Mouse (Mus musculus) spleen, postnatal 36 days (tissue): ENCODE data around the gene Syndig1.

Source experiments
- DNase-seq, 2 experiments: peaks; one replicate each; pipeline ENCODE4 v3.0.0; 2022; ENCODE audit warnings: low spot score in 2 of 2, mixed read lengths in 1 of 2

The Syndig1 gene

DNA sequence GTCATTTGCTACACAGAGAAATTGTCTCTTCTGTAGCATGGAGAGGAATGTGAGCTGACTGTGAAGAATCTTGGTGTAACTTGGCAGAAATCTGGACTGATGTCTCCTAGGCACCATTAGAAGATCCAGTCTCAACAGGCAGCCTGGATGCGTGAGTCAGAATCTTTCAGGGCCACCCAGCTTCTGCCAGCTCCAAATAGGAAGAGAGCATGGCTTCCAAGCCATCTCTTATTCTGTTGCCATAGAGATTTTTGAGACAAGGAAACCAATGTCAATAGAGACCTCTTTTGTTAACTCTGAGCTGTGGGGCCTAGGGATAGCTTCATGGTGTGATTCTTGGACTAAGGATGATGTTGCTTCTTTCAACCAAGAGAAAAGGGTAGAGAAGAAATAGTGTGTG lies 151.4 kb downstream of the Syndig1 start:
- DNase-seq: no peak

DNA sequence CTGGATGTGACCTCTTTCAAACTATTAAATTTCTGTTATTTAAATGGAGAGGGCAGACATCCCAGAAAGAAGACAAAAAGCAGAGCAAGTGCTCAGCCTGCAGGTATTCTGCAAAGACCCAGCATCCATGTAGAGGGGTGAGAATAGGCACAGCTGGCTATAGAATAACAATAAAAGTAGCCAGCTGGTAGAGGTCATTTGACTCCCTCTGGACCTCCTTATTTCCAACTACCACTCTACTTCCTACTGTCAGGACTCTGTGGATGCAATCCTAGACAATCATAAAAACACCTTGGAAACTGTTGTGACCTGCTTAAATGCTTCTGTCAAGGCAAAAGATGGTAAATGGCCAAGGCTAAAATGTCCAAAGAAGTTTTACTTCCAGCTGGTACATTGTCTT lies 153.5 kb downstream of the Syndig1 start:
- no peak for DNase-seq

DNA sequence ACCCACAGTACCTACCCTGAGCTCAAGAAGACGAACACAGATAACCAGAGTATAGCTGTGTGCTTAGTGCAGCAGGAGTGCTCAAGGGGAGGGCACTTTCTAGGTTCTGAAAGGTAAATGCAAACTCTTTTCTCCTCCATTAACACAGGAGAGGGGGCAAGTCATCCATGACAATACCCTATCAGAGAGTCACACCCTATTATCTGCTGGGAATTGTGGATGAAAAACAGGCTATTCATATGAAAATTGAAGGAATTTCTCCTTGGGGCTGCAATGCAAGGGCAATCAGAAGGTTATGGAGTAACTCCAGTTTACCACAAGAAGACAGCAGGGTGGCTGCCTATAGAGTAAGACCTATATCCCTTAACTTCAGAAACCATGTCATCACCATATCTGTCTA lies 154.1 kb downstream of the Syndig1 start:
- no peak for DNase-seq

DNA sequence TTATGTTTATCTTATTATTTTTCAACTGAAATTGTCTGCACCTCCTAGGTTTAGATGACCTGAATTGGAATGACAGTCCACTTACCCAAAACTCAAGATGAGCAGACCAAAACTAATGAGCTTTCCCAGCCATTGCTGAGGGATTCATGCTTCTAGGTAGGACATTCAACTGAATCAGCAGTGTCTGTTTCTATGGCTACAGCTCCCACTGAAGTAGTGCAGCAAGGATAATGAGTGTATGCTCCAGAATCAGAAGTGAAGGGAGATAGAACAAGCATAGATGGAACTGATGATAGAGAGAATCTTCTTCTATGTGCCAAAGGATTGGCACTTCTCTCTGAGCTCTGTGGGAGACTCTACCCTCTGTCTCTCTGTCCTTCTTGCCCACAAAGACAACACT lies 158.6 kb downstream of the Syndig1 start:
- no peak for DNase-seq

DNA sequence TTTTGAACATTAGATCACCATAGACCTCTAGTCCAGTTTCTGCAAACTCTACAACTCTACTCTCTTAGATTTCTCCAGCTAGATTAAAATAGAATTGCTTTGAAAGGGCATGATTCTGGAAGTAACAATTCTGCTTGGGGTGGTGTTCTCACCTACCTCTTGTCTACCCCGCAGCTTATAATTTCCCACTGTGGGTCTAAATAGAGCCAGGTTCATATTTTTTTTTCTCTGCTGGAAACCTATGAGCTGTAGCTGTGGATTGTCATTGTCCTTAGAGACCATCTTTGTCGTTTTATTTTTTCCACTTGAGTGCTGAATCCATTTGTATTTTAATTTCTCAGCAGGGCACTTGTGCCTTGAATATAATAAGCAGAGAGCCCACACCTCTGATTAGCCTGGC lies 162.5 kb downstream of the Syndig1 start:
- DNase-seq: no peak

DNA sequence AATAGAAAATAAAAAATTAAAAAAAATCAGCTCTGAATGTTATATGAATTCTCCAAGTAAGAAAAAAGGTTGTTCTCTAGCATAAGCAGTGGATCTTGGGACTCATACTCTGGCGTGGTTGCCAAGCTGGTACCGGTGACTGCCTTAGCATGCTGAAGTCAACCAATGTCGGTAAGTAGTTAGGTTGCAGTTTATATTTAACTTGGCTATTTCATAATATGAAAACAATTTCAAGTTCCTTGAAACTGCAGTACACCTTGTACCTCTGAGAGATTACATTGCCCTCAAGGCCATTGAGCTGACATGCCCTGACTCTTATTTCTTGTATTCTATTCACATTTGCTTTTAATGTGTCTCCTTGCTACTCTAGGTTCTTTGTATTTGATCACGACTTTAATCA lies 163.9 kb downstream of the Syndig1 start:
- no peak for DNase-seq

DNA sequence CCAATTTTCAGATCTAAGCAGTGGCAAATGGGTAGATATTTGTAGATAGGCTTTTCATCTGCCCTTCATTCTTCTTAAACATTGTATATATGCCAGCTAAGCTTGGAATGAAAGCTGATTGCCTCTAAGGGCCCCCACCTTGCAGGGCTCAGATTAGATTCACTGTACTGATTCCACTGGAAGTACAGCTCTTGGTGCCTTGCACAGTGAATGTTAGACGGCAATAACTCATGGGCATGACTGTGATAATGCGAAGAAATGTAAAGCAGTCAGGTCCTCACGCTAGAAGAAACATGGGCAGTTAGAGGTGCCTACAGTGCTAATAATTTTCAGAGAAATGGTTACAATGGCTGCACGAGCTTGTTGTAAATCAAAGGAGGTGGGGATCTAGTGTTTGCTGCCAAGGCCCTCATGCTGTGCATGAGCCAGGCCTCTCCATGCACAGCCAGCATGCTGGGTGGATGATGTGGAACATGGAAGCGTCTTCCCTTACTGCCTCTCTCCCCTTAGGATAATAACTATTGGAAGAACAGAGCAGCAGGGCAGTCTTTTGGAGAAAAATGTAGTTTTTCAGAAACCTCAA lies 167.5 kb downstream of the Syndig1 start:
- no peak for DNase-seq

DNA sequence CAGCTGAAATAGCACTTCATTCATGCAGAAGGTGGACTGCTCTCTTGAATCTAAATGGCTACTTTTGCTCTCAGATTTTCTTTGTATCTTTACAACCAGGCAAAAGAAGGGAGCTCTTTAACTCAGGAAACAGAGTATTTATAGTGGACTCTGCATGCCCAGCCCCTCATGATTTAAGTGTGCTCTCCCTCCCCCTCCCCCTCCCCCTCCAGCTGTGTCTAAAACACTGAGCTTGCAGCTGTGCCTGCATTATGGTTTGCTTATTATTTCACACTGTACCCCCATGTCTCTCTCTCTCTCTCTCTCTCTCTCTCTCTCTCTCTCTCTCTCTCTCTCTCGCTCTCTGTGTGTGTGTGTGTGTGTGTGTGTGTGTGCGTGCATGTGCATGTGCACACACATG lies 168.6 kb downstream of the Syndig1 start:
- DNase-seq: no peak

DNA sequence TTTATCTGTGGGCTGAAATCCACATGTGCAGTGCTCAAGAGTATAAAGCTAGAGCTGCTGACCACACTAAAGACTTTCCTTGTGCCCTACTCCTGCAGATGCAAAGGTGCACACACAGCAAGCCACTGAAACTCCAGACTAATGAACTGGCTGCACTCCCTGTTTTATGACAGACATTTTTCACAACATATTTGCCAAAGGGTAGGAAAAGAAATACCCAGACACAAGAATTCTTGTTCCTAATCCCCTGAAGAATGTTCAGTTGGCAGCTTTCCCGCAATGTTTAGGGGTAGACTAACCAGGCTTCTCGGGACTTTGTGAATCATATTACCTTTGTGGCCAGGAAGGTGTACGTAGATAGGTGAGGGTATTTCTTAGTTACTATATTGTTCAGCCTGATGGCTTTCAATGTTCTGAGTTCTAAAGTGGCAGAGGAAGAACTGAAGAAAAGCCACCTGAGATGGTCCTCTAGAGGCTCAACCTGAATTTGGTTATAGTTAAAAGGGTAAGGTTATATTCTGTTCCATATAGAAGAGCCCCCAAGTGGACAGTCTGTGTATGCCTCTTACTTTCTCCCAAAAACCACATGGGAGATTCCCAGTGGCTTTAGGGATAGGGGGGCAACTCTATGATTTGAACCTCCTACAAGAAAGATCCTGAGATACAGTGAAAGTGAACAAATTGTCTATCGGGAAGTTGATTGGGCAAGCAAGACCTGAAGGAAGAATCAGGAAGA lies 169.5 kb downstream of the Syndig1 start:
- no peak for DNase-seq

DNA sequence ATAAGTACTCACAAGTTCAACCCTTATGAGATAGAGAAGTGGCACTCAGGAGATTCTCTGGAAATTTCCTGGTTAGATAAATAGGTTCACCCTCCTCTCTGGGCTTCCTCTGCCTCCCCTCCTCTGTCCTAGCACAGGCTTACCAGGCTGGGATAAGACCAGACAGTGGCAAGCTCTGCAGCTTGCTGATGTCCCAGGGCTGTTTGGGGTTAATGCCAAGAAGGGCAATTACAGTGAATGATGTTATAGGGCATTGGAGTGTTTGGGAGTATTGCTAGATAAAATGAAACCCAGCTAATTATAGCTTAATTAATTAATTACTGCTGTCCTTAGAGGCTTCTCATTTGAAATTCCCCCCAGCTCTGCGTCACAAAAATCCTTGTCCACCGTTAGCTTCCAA lies 171.6 kb downstream of the Syndig1 start:
- no peak for DNase-seq

DNA sequence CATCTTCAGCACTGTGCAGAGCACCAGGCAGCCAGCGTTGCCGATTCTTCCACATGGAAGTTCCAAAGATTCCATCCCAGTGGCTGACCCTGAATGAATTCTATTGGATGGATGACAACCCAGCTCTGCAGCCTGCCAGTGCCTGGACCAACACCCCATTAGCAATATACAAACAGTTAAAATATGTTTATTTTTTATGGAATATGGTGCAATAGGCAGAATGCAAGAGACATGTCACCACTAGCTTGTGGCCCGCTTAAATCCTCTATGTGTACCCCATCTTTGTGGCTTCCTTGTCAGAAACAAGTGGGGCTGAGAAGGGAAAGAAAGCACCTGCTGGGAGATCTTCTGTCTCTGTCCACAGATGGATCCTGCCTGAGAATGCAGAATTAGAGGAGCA lies 174.5 kb downstream of the Syndig1 start:
- DNase-seq: no peak

DNA sequence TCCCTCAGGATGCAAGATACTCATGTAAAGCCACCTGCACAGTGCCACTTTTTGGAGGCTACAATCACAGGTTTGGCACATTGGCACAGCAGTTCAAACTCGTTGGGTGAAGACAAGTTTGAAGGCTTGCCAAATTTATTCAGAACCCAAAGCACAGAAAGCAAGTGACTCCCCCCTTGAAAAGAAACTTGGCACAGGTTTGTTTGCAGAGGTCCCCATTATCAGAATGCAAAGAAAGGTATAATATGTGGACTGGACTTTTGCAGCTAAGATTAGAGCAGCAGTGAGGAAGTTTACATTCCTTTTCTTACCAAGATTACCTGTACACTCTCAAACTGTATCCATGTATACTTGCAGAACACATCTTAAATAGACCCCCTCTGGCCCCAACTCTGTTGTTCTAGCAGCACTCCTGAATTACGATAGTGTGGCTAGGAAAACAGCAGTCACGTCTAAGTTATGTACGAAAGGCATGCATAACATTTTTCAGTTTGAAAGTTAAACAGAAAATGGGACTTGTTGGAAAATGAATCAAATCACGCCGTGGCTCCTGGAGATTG lies 183.9 kb downstream of the Syndig1 start:
- DNase-seq: no peak

DNA sequence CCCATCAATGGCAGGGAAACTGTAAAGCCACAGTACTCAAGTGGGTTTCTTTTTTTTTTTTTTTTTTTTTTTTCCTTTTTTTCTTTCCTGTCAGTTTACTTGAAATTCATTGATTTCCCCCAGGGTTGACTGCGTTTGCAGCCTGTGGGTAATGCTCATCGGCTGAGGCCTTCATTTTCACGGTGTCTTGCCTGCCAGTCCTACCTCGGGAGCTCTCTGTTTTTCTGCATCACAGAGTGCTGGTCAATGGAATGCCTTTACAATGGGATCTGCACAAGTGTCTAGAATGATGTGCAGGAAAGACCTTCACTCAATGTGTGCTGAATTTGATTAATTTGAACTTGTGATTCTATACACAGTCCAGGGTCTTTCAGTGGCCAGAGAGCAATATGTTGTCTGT lies 184.8 kb downstream of the Syndig1 start:
- no peak for DNase-seq

DNA sequence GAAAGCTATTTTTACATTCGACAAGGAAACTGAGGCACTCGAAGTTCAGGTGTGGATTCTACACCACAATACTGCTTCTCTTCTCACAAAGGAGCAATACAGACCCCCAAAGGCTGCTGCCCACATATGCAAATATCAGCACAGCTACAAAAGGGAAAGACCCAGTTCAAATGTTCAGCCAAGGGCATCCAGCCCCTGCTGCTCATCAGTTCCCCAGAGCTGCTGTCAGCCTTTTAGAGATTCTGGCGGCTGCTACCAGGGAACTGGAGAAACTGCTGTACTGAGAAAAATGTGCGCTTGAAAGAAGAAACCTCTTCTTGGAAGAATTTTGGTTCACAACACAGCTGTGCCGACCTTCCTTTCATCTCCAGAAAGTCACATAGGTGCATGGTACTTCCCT lies 187.3 kb downstream of the Syndig1 start:
- DNase-seq: no peak

DNA sequence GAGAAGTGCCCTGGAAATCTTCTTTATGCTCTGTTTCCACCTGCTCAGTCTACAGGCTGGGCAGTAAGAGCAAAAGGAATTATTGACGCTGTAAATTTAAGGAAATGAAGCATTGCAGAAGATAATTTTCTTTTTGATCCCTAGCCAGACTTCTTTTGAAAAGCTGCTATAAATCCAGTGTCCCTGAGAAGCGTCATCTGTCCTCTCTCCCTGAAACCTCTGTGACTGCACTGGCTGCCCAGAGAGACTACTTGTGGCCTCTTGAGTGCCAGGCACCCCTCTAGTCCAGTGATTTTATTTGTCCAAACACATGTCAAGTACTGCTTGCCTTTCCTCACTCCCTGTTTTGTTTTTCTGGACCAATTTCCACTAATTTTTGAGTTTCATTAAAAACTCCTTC lies 191.7 kb downstream of the Syndig1 start:
- no peak for DNase-seq

DNA sequence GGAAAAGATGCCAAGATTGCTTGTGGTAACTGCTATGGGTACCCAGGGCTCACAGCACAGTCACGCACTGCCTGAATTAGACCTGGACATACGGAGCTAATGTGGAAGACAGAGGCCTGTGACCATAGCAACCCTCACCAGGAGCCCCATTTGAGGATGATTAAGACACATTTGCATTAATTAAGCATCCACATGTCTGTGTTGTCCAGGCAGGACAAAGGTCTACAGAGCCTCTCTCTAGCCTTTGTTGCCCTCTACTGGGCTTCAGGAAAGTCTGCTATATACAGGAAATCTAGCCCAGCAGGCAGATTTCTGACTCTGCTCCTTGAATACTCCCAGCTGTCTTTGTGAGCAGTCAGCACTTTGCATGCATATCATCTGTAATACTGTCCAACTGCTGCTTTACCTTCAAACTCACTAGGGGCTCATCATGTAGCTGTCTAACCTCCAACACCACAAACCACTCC lies 194.9 kb downstream of the Syndig1 start:
- no peak for DNase-seq

DNA sequence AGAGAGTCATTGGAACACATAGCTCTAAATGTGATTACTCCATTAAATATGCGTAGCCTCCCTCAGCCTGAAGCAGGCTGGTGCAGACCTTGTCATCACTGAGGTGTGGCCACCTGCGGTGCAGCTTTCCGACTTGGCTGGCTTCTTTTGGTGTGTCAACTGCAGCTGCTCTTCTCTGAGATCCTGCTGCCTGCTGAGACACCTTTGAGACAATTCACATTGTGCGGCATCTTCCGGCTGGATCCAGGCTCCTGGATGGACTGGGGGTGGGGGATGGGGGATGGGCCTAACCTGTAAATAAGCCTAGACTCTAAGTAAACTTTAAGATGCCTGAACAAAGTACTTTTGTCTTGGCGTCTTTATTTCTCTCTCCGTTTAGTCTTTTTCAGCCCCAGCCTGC lies 214.5 kb downstream of the Syndig1 start:
- DNase-seq: no peak
